Mouse (Mus musculus) right cerebral cortex, postnatal 10 days (tissue): ENCODE results near the gene Nxnl1.

Source experiments
- DNase-seq, 2 experiments: peaks; one replicate each; pipeline ENCODE4 v3.0.0; 2021; ENCODE audit warnings: low spot score in 2 of 2

The Nxnl1 gene

DNA sequence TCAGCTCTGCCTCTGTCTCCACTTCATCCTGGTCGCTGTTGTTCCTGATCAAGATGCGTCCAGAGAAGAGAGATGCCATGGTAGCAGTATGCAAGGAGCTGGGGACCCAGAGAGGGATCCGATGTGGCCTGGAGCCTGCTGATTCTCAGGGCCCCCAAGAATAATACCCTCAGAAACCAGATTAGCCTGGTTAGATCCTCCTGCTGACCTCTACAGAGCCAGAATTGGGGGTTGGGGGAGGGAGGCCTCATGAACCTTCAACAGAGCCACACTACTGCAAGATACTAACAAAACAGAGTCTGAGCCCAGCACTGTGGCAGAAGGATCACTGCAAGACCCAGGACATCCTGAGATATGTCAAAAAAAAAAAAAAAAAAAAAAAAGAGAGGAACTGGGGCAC, at the start of gene Nxnl1:
Gene Nxnl1, minus strand, starts transcription at position 101 of the 400 bp plus-strand sequence.
- no peak for DNase-seq

DNA sequence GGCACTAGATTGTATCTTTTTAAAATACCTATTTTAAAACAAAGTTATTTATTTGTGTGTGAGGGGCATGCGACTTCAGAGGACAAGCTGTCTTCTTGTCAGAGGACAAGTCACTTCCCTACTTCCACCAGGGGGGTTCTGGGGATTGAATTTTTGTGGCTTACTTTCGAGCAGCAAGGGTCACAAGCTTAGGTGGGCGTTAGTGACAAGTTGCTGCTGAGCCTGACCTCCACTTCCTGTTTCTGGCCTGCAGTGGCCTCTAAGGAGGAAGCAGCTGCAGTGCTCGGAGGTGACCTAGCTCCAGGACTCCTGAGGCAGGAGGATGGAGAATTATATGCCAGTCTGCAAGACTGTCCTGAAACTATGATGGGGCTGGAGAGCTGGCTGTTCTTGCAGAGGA, 47.0 kb upstream of the Nxnl1 start:
- DNase-seq: no peak

DNA sequence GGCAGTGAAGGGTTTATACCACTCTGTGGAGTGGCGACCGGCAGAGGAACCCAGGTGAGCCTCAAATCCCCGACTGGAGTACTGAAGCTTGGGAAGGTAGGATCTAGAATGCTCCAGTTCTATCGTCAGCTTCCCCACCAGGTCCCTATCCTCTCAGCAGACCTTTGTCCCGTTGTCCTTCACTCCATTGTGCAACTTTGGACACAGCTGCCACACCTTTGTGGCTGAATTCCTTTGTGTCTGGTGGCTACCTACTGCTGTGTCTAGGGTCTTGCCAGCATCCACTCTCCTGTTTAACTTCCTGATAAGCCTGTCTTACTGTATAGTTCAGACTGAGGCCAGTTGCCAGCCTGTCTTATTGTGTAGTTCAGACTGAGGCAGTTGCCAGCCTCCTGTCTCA, 45.7 kb upstream of the Nxnl1 start:
- no peak for DNase-seq

DNA sequence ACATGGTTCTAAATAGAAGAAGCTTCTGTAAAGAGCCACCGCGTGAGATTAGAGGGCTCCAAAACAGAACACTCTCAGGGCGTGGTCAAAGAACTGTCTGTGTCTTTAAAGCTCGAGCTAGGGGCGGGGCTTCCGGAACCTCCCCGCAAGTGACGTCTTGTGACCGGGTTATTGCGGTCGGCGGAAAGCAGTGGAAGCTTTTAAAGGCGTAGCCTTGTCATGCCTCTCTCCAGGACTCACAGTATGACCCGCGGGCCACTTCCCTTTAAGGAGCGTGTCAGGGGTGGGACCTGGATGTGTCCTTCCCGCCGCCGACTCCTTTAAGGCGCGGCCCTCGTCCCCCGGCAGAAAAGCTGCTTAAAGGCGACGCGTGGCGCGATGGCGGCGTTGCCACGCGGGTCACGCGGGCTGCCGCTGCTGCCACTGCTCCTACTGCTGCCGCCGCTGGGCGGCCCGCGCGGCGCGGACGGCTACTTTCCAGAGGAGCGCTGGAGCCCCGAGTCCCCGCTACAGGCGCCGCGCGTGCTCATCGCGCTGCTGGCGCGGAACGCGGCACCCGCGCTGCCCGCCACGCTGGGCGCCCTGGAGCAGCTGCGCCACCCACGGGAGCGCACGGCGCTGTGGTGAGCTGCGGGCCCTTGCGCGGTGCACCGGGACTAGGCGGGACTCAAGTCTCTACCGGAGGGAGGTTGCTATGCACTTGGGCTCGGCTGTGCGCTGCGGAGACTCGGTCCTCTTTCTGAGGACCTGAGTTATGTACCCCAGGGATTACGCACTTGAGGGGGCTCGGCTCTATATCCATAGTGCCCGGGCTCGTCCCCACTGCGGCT, 44.6 kb upstream of the Nxnl1 start, which contains the start of gene Colgalt1:
Gene Colgalt1, plus strand, starts transcription at position 177 of the 830 bp plus-strand sequence.
- DNase-seq: peak; percentile 98 to 99

GRCm38 (mm10) chr8:71604021-71604420, 37.6 kb upstream of the Nxnl1 start:
- no peak for DNase-seq

- peak; percentile 66 to 70 for DNase-seq
Observed at GRCm38 (mm10) chr8:71602666-71603334, 36.4 kb upstream of the Nxnl1 start.

- DNase-seq: no peak
Observed at GRCm38 (mm10) chr8:71601939-71602665, 35.7 kb upstream of the Nxnl1 start.

GRCm38 (mm10) chr8:71598841-71599240, 32.4 kb upstream of the Nxnl1 start:
- no peak for DNase-seq

DNA sequence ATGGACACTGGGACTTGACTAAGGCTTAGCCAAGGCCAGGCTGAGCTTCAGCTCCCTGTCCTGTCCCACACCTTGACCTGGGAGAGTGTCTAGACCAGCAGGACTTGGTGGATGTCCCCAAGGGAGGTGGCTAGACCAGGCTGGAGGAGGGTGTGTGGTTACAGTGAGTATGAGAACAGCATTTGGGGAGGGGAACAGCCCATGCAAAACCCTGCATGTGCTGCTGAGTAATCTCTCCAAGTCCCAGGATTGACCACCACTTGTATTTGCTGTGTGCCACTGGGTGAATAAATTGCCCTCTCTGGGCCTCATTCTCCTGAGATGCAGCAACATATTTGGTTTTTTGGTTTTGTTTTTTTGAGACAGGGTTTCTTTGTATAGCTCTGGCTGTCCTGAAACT, 32.0 kb upstream of the Nxnl1 start:
- no peak for DNase-seq

GRCm38 (mm10) chr8:71597451-71597850, 31.1 kb upstream of the Nxnl1 start, which contains the start of gene Fam129c:
Gene Fam129c (plus strand): TSS chr8:71597648.
- no peak for DNase-seq

GRCm38 (mm10) chr8:71596798-71597197, 30.4 kb upstream of the Nxnl1 start:
- DNase-seq: no peak

DNA sequence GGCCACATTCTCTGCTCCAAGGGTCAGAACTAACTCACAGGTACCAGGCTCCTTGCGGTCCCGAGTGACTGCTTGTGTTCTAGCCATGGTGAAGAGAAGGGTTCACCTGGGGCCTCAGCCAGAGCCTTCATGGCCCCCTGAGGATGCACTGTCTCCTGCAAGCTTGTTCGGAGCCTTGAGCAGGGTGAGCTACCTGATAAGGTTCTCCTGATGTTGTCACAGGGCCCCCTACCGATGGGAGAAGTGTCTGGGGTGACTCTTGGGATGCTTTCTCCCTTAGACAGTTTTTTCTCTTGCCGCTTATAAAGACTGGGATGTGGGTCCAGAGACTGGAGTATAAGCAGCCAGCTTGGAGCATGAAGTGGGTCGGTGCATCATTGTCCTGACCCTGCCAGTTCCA, 30.0 kb upstream of the Nxnl1 start:
- no peak for DNase-seq

GRCm38 (mm10) chr8:71595862-71596261, 29.5 kb upstream of the Nxnl1 start:
- peak; percentile 89 to 91 for DNase-seq

DNA sequence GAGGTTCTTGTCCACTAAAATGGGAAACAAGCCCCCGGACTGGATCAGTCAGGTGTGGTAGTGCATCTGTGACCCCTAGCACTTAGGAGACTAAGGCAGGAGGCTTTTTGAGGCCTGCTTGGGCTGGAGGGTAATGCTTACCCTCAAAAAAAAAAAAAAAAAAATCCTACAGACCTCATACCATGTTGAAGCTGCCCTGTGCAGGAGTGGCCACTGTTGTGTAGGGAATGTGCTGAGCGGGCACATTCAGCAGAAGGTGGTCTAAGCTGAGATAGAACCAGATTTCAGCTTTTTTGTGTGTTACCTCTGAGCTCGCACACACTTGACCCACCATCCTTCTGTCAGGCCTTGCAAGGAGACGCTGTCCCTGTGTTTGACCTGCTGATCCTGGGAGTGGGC, 27.9 kb upstream of the Nxnl1 start:
- DNase-seq: no peak

GRCm38 (mm10) chr8:71593556-71594323, 27.3 kb upstream of the Nxnl1 start:
- DNase-seq: no peak

DNA sequence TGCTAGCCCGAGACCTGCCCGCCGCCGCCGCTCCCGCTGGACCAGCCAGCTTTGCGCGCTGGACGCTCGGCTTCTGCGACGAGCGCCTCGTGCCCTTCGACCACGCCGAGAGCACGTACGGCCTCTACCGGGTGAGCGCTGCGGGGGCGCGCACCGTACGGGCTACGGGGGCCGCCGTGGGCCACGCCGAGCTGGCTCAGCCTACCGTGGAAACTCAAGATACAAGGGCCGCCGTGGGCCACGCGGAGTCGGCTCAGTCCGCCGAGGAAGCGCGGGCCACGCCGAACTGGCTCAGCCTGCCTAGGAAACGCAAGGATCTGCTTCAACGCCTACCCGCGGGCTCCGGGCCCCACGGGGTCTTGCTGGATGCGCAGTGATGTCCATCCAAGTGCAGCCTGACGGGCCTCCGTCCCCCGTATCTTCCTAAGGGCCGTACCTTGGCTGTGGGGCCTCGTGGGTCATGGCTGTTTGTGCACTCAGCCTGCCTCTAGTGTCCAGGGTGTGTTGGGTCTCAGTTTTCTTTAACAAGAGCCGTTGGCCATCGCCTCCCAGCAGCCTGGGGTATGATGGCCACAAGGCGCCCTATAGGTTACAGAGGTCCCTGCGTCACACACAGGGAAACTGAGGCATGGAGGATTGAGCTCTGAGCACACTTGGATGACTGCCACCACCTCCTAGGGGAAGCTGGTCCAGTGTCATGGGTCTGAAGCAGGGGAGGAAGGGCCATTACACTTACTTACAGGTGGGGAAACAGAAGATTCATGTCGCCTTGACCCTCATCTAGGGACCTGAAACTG, 26.2 kb upstream of the Nxnl1 start:
- peak; percentile 87 to 90 for DNase-seq

DNA sequence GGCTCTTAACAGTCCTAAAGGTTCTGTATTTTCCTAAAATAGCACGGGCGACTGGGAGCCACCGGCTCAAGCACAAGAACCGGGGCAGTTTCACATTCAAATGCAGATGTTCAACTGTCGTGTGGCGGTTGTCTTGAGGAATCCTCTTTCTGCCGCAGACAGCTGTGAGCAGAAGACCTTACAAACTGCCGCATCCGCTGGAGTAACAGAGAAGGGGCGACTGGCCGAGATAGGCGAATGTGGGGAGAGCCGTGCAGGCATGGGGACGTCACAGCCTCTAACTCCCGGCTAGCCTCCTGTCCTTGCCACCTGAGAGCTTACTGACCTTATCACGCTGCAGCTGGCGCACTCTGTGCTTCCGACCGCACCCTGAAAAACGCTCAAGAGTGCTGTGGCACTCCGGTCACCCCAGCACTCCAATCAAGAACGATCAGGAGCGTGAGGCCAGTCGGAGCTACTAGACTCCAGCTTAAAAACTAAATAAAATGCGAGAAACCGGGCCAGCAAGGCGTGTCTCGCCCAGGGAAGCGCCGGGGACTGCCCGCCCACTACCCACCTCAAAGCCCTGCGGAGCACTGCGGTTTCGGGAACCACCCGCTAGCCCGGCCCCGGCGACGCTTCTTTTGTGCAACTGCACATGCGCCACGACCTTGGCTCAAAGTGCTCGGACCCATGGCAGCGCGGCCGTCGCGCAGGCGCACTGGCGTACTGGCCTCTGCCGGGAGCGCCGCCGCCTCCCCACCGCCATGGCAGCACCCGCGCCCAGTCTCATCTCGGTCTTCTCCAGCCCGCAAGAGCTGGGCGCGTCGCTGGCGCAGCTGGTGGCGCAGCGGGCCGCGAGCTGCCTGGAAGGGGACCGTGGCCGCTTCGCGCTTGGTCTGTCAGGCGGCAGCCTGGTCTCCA, 25.3 kb upstream of the Nxnl1 start, which contains the start of gene Pgls:
Gene Pgls, plus strand, starts transcription at position 706 of the 903 bp plus-strand sequence.
- DNase-seq: peak; percentile 97 to 98

- no peak for DNase-seq
Observed at GRCm38 (mm10) chr8:71591017-71591416, 24.6 kb upstream of the Nxnl1 start.

DNA sequence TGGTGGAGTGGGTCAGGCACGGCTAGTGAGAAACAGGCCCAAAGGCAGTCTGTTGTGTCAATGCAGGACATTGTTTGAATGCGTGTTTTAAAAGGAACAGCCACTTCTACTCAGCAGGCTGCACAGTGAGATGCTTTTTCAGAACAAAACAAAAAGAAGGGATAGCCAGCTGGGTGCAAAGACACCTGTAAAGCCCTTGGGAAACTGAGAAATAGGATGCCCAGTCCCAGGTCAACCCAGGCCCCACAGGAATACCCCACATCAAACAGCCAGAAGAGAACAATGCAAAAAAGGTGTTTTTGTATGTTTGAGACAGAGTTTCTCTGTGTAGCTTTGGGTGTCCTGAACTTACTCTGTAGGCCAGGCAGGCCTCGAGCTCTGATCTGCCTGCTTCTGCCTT, 22.4 kb upstream of the Nxnl1 start:
- no peak for DNase-seq

DNA sequence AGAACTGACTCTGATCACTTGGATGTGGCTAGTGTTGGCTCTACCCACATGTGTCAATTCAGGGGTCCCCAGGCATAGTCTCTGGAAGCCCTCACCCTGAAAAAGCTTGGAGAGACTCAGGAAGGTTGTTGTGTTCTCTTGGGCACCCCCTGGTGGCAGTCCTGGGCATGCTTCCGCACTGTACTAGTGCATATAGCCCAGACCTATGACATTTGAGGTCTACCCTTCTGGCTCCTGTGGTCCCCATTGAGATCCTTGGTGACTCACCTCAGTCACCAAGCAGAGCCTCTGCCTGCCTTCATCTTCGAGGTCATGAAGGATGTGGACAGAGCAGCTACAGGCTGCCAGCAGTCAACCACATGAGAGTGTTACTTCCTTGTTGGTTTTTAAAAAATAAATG, 20.5 kb upstream of the Nxnl1 start:
- DNase-seq: peak; percentile 64 to 76
